Mouse (Mus musculus) 3134 (cell line): Measurements from ENCODE around the gene Nfu1.

Source experiments
- DNase-seq: peaks from one replicate; pipeline ENCODE4 v3.0.0-alpha.2; 2011; ENCODE audit warnings: low spot score; ENCODE audit not compliant: insufficient read length; ENCODE audit errors: extremely low read depth

The Nfu1 gene

DNA sequence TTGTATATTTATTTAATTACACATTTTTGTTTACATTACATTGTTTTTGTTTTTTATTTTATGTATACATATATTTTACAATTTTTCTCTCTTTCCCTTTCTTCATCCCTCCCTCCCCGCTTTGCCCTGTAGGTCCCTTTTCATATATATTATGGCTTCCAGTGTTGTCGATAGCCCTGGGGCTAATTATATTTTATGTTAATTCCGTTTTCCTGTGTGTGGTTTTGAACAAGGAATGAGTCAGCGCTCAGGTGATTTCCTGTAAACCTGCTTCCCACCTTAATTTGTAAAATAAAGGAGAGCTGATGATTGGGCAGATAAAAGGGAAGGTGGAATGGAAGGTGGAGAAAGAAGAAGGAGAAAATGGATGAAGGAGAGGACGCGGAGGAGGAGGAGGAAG, at the start of gene Nfu1:
Gene Nfu1, plus strand, starts transcription at position 350 of the 400 bp plus-strand sequence.
- DNase-seq, result no peak

DNA sequence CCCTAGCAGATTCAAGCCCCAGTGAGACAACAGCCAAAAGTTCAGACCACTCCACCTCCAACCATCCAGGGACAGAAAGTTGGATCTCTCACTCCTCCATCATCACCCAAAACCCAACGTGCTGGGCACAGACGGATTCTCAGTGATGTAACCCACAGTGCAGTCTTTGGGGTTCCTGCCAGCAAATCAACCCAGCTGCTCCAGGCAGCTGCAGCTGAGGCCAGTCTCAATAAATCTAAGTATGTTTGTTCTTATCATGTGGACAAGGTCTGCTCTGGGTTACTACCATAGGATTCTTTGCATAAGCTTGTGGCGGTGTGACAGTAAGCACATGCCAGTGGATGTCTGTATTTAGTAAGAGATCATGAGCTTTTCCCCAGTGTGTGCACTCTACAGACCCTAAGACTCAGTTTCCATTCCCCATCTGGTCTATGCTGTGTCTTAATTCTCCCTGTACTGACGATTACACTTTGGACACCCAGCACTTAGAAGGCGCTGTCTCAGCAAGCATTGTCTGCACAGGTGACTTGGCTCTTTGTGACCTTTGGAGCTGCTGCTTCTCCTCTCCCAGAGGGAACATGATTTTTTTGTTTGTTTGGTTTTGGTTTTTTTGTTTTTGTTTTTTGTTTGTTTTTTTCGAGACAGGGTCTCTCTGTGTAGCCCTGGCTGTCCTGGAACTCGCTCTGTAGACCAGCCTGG, 44.9 kb upstream of the Nfu1 start:
- no peak for DNase-seq

DNA sequence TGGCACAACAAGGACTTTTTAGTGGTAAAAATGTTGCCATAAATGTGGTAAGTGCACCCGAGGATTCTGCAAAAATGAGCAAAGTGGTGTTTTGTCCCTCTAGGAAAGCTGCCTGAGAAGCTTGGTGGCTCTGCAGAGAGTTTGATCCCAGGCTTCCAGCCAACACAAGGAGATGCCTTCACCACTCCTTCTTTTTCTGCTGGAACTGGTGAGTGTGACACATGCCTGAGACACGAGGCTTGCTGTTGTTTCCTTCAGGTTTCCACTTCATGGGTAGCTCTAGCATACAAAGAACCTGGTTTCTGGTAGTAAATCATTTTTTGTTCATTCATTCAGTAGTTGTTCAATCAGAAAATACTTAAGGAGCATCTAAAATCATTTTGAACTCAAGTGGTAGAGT, 41.9 kb upstream of the Nfu1 start:
- no peak for DNase-seq

DNA sequence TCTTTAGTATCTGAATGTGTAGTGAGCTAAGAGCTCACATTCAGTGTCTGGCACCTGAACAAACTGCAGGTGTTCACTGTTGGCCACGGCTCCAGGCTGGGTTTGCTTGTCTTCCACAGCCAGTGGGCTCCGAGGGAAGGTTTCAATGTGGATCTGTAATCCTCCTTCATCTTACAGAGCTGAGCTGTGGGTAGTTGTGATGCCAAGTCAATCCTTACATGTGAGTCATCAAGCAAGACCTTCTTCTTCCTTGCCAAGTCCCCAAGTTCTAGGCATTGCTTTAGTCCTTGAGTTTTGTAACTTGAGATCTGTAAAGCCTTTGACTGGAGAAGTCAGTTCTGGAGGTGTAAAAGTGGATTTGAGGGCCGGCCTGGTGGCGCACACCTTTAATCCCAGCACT, 35.1 kb upstream of the Nfu1 start:
- peak; percentile 76 for DNase-seq

DNA sequence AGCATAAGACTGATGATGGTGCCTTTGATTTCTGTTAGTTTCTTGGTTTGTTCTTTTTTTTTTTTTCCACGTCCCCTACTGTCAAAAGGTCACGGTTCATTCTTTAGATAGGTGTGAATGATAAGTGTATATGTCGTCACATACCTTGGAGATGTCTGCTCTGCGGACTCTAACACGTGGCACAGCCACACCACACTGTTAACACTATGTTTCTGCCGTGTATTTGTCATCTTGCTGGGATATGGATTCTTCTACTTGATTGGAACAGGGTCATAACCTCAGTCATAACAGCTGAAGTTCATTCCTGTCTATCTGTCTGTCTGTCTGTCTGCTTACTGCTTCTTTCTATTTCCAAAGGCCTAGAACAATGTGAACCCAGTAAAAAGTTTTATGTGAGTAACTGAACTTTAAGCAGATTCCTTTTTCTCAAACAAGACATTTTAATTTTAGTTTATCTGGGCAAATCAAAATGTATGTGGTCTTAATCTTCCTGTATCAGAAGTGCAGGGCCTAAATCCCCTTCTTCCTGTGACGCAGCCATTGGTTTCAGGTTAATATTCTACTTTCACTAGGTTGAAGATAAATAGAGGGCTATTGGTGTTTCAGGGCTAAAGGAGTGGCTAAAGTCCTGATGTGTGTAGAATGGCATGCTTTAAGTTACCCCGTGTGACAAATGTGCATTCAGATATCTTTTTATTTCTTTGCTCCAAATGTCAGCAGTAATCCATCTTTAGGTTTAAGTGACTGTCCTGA, 30.7 kb upstream of the Nfu1 start:
- no peak for DNase-seq

DNA sequence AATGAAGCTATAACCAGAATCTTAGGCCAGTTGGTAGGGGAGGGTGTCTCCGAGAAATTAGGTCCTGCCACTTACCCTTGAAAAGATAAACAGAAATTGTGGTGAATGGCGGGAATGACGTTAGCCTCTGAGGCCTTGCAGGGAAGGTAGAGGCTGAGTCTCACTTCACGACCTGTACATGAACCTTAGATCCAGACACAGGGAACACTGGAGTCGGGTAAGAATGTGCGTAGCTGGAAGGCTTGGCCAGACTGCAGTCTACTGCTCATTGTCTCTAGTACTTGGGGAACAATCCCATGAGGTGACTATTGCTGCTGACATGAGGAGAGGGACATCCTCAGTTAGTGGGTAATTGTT, 30.1 kb upstream of the Nfu1 start:
- DNase-seq, result no peak

DNA sequence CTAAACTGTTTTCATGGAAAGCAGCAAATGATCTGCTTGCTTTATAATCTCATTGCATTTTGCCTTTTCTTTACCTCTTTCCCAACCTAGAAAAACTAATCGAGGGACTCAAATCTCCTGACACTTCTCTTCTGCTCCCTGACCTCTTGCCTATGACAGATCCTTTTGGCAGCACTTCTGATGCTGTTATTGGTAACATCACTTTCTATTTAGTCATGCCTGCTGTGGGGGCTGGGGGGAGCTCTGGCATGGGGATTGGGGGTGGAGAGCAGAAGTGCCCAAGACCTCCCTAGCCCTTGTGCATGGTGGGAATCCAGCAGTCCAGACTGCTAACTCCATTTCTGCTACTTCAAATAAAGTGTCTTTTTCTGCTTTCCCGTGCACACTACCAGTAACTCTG, 27.8 kb upstream of the Nfu1 start:
- no peak for DNase-seq

DNA sequence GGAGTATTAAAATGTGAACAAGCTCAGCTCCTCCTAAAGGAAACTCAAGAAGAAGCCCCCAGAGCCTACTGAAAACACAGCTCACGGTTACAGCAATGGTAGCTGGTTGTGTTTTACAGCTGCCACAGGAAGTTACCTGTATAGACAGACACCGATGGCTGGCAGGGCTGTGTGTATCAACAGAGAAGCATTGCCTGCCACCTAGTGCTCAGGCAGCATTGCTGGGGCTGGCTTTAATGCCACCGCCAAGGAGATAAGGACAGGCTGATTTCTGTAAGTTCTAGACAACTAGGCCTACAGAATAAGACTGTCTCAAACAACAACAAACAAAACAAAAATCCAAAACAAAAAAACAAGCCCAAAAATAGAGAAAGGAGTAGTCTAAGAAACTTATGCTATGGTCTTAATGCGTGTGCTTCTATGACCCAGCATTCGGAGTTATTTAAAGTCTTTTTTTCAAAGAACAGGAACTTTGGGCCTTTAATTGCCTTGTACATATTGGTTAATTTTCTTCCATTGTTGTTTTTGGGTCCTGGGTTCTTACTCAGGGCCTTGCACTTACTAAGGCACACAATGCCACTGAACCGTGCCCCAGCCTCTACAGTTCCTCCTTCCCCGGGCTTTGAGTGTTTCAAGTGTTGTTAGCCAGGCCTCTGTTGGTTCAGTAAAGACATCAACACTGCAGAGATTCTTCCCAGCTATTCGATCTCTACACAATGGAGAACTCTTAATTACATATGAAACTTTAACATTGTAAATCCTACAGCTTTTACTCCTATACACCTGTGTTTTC, 23.5 kb upstream of the Nfu1 start:
- no peak for DNase-seq

DNA sequence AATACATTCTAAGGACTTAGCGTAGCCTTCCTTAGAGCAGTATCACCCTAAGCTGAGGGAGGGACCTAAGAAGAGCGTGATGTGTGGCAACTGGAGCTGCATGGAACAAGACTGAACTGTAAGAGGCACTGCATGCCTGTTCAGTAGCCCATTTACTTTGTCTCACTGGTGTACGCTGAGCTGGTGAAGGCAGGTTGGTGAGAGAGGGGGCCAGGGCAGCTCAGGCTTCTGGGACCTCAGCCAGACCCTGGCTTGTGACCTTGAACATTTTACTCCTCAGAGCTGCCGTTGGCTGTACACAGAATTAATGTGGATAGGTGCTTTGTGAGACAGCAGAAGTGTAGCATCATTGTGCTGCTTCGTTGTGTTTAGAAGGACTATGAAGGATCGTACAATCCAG, 19.5 kb upstream of the Nfu1 start:
- DNase-seq, result no peak

DNA sequence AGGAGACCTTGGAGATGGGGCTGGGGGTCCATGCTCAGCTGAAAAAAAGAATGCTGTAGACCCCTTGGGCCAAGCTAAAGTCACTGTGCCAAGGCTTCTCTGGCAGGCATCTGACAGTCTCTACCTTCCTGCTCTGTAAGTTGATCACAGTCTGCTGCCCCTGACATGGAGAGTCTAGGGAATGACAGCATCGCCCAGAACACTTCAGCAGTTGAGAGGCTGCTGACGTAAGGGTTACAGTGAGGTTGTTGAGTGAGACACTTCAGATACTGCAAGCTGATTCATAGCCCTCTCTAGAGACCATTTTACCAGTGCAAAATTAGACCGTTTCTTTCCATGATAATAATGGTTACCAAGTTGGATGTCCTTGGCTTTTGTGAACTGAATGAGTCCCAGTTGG, 18.0 kb upstream of the Nfu1 start:
- no peak for DNase-seq

DNA sequence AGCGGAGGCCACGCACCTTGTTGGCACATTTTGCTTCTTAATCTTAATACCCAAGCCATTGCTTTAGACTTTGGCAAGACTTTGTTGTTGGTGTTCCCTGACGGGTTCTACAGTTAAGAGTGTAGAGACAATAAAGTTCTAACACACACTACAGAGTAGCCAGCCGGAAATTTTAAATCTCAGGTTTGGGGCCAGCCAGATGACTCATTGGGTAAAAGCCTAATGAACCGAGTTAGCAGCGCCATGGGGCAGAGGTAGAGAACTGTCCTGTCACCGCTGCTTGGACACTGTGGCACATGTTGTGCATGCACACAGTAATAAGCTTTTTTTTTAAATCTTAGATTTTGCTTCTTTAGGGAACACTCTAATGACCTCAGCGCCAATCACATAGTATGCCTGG, 16.7 kb upstream of the Nfu1 start:
- no peak for DNase-seq

DNA sequence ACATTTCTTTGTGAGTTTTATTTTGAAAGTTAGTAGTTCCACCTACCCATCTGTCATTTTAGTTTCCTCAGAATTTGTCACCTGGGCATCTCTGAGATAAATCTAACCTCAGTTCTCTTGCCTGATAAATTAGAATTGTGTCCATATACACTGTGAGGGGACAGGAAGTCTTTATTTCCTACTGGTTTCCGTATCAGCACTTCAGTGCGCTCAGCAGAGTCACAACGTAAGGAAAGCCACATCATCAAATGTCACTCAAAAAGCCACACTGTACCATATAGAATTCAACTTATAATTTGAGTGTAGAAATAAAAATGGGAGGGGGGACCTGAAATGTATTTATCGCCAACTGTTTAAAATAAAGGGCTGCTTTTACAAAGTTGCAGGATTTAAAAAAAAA, 14.8 kb upstream of the Nfu1 start:
- DNase-seq, result no peak

DNA sequence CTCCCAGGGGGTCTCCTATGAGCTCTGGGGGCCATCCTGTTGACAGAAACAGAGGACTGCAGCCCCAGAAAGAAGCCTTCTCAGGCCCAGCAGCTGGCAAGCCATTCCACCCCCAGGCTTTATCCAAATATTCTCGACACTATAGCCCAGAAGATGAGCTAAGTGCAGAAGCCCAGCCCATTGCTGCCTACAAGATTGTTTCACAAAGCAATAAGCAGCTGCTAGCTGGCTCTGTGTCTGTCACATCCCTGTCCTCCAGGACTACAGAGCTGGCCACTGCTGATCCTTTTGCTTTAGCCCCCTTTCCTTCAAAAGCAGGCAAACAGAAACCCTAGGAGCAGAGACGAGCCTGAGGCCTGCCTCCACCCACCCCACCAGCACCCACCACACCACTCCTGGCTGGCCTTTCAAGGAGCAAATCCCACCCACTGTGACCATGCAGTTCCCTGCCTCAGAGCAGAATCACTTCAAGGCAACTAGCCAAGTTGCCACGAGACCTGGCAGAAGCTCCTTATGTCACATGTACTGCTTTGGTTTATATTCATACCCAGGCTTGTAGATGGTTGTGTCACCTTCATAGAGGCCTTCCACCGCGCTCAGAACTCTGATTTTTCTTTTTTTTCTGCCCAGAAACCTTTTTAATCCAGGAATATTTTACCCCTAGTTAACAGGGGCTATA, 12.3 kb upstream of the Nfu1 start:
- no peak for DNase-seq

DNA sequence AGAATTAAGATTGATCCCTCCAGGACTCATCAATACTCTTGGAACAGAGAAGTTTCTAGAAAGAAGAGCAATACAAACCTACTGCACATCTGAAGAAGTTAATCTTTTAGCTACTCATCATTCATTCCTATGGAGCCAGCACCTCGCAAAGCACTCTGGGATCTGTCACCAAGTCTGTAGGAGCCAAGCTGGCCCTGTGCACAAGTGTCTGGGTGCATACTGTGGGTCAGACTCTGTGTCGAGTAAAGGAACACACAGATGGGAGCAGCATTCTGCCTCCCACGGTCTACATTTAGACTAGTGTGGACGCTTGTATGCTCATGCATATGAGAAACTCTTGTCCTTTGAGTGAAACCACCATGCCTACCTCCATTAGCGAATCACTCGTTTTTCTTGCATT, 11.7 kb upstream of the Nfu1 start:
- no peak for DNase-seq

DNA sequence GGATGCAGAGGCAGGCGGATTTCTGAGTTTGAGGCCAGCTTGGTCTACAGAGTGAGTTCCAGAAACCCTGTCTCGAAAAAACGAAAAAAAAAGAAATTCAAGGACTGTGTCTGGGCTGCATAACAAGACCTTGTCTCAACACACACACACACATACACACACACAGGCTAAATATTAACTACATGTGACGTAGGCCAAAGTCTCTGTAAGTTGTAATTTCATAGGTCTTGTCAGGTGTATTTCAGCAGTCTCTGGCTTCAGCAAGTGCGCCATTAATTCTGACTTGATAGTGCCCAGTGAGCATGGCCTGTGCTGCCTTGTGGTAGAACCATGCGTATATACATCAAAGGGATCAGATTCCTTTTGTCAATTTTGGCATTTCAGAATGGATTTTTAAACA, 7.0 kb upstream of the Nfu1 start:
- DNase-seq, result no peak

DNA sequence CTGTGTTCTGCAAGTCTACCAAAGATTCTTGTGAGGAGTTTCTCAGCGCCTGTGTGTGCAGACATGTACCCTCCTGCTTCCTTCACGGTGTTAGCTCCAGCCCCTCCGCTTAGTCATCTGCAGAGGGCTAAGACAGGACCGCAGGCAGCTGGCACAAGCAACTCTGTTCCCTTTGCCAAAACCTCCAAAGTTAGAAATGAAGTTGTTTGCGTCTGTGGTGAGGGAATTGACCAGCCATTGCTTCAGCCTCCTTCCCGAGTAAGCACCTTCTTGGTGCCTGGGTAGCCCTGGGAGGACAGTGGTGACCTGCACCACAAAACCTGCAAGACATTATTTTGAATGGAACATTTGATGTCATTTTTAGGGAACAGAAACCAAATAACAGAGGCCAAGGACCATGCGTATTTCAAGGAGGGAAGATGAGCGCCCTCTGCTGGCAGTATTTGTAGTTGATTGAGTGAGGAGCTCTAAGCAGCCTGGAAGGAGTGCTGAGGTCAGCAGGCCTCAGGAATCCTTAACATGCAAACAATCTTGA, 6.4 kb upstream of the Nfu1 start:
- DNase-seq, result peak; percentile 83

DNA sequence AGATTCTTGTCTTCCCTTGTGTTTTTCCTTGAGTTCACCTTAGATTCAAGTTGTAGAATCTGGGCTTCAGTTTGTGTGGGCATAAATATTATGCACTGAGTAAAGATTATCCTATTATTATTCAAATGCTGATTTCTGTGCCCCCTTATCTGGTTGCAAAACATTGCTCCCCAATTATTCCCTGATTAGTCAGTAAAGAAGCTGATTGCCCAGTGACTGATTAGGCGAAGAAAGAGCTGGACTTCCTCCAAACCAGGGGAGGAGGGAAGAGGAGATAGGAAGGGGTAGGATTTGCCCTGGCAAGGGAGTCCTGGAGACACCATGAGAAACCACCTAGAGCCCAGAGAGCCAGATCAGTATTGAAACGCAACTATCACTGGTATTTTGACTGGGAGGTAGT, 4.9 kb upstream of the Nfu1 start:
- DNase-seq, result no peak

DNA sequence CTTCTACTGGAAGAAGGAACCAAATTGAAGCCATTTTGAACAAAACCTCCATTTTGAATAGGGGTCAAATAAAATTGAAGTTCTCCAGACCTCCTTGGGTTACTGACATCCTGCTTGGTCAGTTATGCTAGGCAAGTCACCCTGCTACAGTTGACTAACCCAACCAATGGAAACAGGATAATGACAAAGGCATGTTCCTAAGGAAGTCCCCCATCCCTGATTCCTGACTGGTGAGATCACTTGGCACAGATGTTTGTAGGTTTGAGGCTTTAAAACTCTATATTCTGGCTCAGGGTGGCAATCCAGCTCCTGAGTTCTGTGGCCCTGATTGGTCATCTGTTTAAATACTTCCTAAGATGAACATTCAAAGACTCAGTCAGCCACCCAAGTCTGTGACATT, 3.5 kb upstream of the Nfu1 start:
- peak; percentile 74 for DNase-seq

DNA sequence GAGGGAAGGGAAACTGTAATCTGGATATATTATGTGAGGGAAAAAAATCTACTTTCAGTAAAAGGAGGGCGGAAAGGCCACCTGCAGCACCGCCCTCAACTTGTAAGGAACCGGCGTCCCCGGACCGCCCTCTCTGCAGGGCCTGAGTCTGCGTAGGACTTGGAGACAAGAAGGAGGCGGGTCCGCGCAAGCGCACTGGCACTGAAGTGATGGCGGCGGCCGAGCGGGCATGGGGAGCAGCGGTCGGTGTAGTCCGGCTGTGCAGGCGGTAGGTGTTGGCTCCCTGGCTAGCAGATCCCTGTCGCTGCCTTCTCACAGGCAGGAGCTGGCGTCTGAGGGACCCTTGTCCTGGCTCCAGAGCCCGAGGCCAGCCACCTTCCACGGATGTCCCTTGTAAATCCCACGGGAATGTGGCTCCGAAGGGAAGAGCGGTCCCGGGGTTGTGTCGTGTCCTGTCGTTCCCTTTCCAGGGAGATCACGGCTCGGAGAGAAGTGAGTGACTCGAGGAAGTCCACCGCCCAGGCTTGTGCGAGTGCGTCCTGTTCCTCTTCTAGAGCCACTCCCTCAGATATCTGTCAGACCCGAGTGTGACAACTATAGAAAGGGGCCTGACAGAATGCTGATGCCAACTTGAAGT, 774 bp downstream of the Nfu1 start:
- DNase-seq, result peak; percentile 89

DNA sequence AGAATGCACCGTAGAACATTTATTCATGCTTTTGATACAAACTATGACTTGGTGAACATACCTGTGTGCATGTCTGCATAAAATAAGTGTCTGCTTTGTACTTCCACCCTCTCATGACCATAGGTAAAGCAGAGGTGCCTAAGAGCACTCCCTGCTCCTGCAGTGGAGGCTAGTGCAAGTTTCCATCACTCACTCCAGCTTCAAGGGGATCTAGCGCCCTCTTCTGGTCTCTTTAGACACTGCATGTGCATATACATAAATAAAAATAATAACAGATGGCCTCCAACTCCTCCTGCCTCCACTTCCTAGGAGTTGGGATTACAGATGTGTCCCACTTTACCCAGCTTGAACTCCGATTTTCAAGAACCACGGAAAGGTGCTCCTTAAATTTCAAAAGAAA, 7.9 kb downstream of the Nfu1 start:
- DNase-seq, result no peak

DNA sequence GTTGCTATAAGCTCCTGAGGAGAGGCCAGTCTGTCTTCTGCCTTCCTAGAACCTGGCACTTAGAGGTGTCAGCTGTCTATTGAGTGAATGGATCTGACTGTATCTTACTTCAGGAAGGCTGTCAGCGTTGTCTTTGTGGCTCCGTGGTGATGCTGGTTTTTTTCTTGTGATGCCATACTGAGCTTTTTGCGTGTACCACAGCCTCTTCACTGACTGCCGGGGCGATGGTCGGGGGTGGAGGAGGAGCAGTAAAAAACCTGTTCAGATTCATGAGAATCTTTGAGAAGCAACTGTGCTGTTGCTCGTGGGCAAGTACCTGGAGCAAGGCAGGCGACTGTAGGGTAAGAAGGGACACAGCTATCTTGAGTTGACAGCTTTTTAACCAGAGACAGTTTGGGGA, 9.8 kb downstream of the Nfu1 start:
- DNase-seq, result no peak
